Mouse (Mus musculus) forebrain, embryonic 15.5 days (tissue): ENCODE data around the gene Hsfy2. TPM values are rescaled to one million over a fixed set of nuclear protein-coding genes. Genes with fewer than 3 reads are reported as not detected.

ENCODE experiments used
- ATAC-seq: fragments of 200-750 bp; cut with Nextera tagmentation; replicated peaks from 2 replicates; pipeline ENCODE4 v1.8.0; 2017; ENCODE audit warnings: mild to moderate bottlenecking, moderate TSS enrichment, moderate library complexity
- H3K27ac ChIP-seq: fragments of 300-500 bp; sonication (generic); replicated peaks from 2 replicates; pipeline ENCODE4 v1.5.1; 2015; ENCODE audit warnings: mild to moderate bottlenecking, inconsistent platforms
- H3K27me3 ChIP-seq: fragments of 300-500 bp; sonication (generic); 2 replicates; pipeline ENCODE4 v1.6.1; 2015; ENCODE audit warnings: inconsistent platforms
- H3K36me3 ChIP-seq: fragments of 300-500 bp; sonication (generic); 2 replicates; pipeline ENCODE4 v1.6.1; 2015; ENCODE audit warnings: mild to moderate bottlenecking, inconsistent platforms
- H3K4me1 ChIP-seq: fragments of 300-500 bp; sonication (generic); 2 replicates; pipeline ENCODE4 v1.6.1; 2015; ENCODE audit warnings: inconsistent platforms
- H3K4me2 ChIP-seq: fragments of 300-500 bp; sonication (generic); replicated peaks from 2 replicates; pipeline ENCODE4 v1.6.1; 2015; ENCODE audit warnings: mild to moderate bottlenecking, inconsistent platforms
- H3K4me3 ChIP-seq: fragments of 300-500 bp; sonication (generic); 2 replicates; pipeline ENCODE4 v1.5.1; 2015; ENCODE audit warnings: mild to moderate bottlenecking, inconsistent platforms
- H3K9ac ChIP-seq: fragments of 300-500 bp; sonication (generic); replicated peaks from 2 replicates; pipeline ENCODE4 v1.6.1; 2015; ENCODE audit warnings: mild to moderate bottlenecking, inconsistent platforms
- H3K9me3 ChIP-seq: fragments of 300-500 bp; sonication (generic); 2 replicates; pipeline ENCODE4 v1.6.1; 2016; ENCODE audit warnings: inconsistent platforms
- WGBS: fragments of 180-500 bp; shearing (Covaris S2); methylation state at CpG from one replicate; pipeline ENCODE4 v1.1.7; 2015; ENCODE audit warnings: mixed read lengths; 5-methylcytosine and 5-hydroxymethylcytosine counted together
- polyA plus RNA-seq: library from polyadenylated mRNA; unstranded; fragments of >200 nt; fragmentation: Nextera tagmentation; extraction: Ambion mirVana; gene quantifications from 2 replicates; pipeline ENCODE4 v1.2.1, GENCODE M21; 2015

Hsfy2 gene
- polyA plus RNA-seq: not detected in 2 replicates

DNA sequence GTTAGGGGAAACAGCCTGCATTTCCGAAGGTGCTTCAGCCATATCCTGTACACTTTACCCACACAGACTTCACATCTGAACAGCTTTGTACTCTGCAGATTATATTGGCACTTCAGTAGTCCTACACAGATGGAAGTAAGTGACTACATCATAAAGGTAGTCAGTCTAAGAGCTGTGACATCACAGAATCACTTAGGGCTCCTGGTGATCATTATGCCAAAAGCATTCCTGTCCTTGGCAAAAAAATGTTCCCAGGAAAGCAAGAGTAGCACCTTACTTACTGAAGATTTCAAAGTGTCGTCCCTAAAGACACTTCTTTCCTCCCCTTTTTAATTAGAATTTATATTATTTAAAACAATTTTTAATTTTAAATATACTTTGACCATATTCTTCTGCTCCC, at the start of gene Hsfy2:
Gene Hsfy2, minus strand, starts transcription at position 101 of the 400 bp plus-strand sequence.
- Histone ChIP-seq H3K9ac (no peak within 1 kb of the TSS), H3K4me2 (no peak within 1 kb of the TSS), H3K4me3 (no peak within 1 kb of the TSS), H3K9me3 (no peaks in the 10 kb centered on the region), H3K4me1 (no peaks in the 10 kb centered on the region), H3K27ac (no peak within 1 kb of the TSS), H3K36me3 (no peaks in the 10 kb centered on the region), H3K27me3 (no peaks in the 10 kb centered on the region)
- 91% methylated on average over 2 of the region's 2 CpGs for WGBS
- no peak for ATAC-seq

GRCm38 (mm10) chr1:56685053-56685557, 47.9 kb upstream of the Hsfy2 start:
- no peak for ATAC-seq
- Histone ChIP-seq H3K27ac (no peak overlapping the region), H3K4me2 (no peak overlapping the region), H3K4me1 (no peaks in the 10 kb centered on the region), H3K4me3 (no peak overlapping the region), H3K27me3 (no peaks in the 10 kb centered on the region), H3K9me3 (no peaks in the 10 kb centered on the region), H3K36me3 (no peaks in the 10 kb centered on the region), H3K9ac (no peak overlapping the region)
- 93% methylated on average over 1 of the region's 1 CpGs for WGBS

DNA sequence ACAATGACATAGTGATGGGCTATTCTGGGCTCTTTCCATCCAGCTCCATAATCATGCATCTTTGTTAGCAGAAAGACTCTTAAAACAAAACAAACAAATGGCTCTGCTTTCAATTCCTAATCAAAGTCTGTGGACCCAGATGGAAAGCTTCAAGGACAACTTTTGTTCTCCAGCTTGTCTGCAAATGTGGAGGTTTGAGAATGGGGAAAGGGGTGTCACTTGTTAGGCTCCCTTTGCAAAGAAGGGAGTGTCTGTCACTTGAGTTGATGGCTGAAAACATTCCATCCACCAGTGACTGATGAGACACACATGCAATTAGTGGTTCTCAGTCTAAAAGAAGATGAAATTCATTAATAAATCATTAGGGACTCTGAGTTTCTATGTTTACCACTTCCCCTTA, 47.3 kb upstream of the Hsfy2 start:
- Histone ChIP-seq H3K36me3 (no peaks in the 10 kb centered on the region), H3K9ac (no peak overlapping the region), H3K4me3 (no peak overlapping the region), H3K9me3 (no peaks in the 10 kb centered on the region), H3K4me1 (no peaks in the 10 kb centered on the region), H3K27ac (no peak overlapping the region), H3K27me3 (no peaks in the 10 kb centered on the region), H3K4me2 (no peak overlapping the region)
- no peak; the same call in 1 of the 2 replicates for ATAC-seq

- Histone ChIP-seq H3K27ac (no peak overlapping the region), H3K9me3 (no peaks in the 10 kb centered on the region), H3K36me3 (no peaks in the 10 kb centered on the region), H3K4me3 (no peak overlapping the region), H3K9ac (no peak overlapping the region), H3K4me2 (no peak overlapping the region), H3K27me3 (no peaks in the 10 kb centered on the region), H3K4me1 (no peaks in the 10 kb centered on the region)
- WGBS: 96% methylated on average over 2 of the region's 2 CpGs
- ATAC-seq: no peak
These were observed 44.0 kb upstream of the Hsfy2 start for GRCm38 (mm10) chr1:56681258-56681657.

GRCm38 (mm10) chr1:56675253-56675652, 38.0 kb upstream of the Hsfy2 start:
- H3K27me3 ChIP-seq: no peaks in the 10 kb centered on the region
- H3K36me3 ChIP-seq: no peaks in the 10 kb centered on the region
- H3K27ac ChIP-seq: no peak overlapping the region
- no peak overlapping the region for H3K4me3 ChIP-seq
- H3K9me3 ChIP-seq: no peaks in the 10 kb centered on the region
- 46% methylated on average over 2 of the region's 2 CpGs for WGBS
- H3K4me1 ChIP-seq: 0 out of 2 replicates have a peak, but pooled peaks cover 8% of the 10 kb centered on the region
- no peak overlapping the region for H3K9ac ChIP-seq
- no peak for ATAC-seq
- H3K4me2 ChIP-seq: no peak overlapping the region

DNA sequence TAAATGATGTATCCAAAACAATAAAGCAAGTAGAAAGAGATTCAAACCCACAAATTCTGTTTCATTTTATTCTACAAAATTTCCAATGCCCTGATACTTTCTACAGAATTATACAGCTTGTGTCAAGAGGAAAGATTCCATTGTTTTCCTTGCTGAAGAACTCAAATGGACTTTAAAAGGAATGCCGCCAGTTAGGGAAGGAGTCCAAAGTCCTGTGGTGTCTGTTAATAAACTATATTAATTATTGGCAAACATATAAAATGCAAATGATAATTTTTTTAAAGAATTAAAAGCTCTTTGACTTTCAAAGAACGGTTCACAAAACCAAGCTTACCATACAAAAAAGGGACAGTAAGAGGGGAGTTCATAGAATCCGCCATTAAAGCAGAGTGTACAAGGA, 37.4 kb upstream of the Hsfy2 start:
- Histone ChIP-seq H3K27ac (no peak overlapping the region), H3K9me3 (no peaks in the 10 kb centered on the region), H3K4me2 (no peak overlapping the region), H3K9ac (no peak overlapping the region), H3K4me1 (0 out of 2 replicates have a peak, but pooled peaks cover 8% of the 10 kb centered on the region), H3K27me3 (no peaks in the 10 kb centered on the region), H3K4me3 (no peak overlapping the region), H3K36me3 (no peaks in the 10 kb centered on the region)
- ATAC-seq: no peak
- WGBS: 86% methylated on average over 3 of the region's 3 CpGs

GRCm38 (mm10) chr1:56671241-56671945, 34.2 kb upstream of the Hsfy2 start:
- ATAC-seq: 0 out of 2 replicates have a peak, but pooled peaks have one; percentile 11
- 15% methylated on average over 8 of the region's 8 CpGs for WGBS
- Histone ChIP-seq H3K4me3 (no peak overlapping the region), H3K9ac (no peak overlapping the region), H3K27ac (no peak overlapping the region), H3K9me3 (no peaks in the 10 kb centered on the region), H3K27me3 (no peaks in the 10 kb centered on the region), H3K4me2 (no peak overlapping the region), H3K4me1 (0 out of 2 replicates have a peak, but pooled peaks cover 8% of the 10 kb centered on the region), H3K36me3 (no peaks in the 10 kb centered on the region)

DNA sequence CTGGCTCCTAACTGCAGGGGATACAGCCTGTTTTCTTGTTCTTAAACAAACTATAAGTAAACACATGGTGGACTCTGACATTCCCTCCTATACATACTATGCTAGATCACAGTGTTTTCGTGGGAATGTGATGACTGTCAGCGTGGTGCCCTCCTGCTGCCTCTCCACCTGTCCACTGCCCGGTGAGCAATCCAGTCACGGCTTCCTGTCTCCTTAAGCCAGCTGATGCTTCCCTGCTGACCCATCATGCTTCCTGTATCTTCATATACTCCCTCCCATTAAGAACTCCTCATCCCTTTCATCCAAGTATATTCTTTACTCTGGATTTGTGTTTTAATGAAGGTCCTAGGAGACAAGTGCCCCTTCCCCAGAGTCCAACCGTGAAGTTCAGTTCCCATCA, 33.3 kb upstream of the Hsfy2 start:
- Histone ChIP-seq H3K9me3 (no peaks in the 10 kb centered on the region), H3K4me1 (0 out of 2 replicates have a peak, but pooled peaks cover 8% of the 10 kb centered on the region), H3K36me3 (no peaks in the 10 kb centered on the region), H3K27ac (no peak overlapping the region), H3K4me3 (no peak overlapping the region), H3K27me3 (no peaks in the 10 kb centered on the region), H3K4me2 (no peak overlapping the region), H3K9ac (no peak overlapping the region)
- no peak for ATAC-seq
- WGBS: 73% methylated on average over 5 of the region's 5 CpGs

DNA sequence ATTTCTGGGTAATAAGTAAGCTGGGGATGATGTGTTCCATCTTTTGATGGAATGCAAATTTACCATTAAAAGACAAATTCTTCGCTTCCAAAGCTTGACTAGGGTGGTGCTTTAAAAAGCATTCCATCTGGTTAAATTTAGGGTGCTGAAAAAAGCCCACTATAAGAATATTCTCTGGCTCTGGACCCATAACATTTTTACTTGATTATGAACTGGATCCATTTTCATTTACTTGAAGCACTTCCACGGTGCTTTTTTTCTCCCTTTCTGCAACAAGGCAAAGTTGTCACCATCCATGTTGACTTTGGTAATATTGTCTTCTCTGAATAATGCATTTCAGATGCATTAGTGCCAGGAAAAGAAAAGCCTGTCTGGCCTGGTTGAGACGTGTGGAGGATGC, 27.4 kb upstream of the Hsfy2 start:
- no peaks in the 10 kb centered on the region for H3K36me3 ChIP-seq
- H3K4me2 ChIP-seq: no peak overlapping the region
- no peak overlapping the region for H3K4me3 ChIP-seq
- no peak for ATAC-seq
- no peaks in the 10 kb centered on the region for H3K4me1 ChIP-seq
- no peaks in the 10 kb centered on the region for H3K9me3 ChIP-seq
- 83% methylated on average over 3 of the region's 3 CpGs for WGBS
- H3K27ac ChIP-seq: no peak overlapping the region
- H3K9ac ChIP-seq: no peak overlapping the region
- no peaks in the 10 kb centered on the region for H3K27me3 ChIP-seq

DNA sequence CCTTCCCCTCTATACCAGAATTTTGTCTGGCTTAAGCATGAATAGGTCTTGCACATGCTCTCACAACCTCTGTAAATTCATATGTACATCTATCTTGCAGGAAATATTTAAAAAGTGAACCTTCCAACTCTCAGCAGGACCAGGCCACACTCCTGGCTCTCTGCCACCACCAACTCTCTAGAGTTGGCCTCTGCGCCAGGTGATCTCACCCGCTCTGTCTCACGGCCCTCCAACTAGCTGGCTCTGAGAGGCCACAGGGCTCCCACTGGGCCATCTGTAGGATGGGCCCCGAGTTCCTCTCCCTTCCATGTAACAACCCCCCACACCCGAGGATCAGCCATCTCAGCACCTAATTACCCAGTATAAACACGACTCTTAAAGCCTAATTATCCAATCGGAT, 10.4 kb downstream of the Hsfy2 start:
- no peak overlapping the region for H3K27ac ChIP-seq
- H3K4me2 ChIP-seq: no peak overlapping the region
- no peaks in the 10 kb centered on the region for H3K4me1 ChIP-seq
- H3K9me3 ChIP-seq: no peaks in the 10 kb centered on the region
- 73% methylated on average over 7 of the region's 7 CpGs for WGBS
- no peak for ATAC-seq
- no peaks in the 10 kb centered on the region for H3K27me3 ChIP-seq
- H3K9ac ChIP-seq: no peak overlapping the region
- no peak overlapping the region for H3K4me3 ChIP-seq
- no peaks in the 10 kb centered on the region for H3K36me3 ChIP-seq

DNA sequence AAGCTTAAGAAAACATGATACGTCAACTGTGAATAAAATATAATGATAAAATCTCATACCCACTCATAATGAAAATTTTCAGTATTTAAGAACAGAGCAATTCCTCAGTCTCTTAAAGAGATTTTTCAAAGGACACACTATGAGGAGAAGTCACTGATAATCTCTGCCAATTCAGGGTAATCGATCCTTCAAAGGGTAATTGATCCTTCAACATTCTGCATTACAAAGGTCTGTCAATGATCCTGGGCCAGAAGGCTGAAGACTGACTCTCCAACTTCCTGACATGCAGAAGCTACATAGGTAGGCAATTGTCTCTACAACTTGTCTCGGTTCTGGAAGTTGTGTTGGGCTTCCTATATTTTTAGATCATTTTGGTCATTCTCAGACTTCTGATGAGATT, 12.9 kb downstream of the Hsfy2 start:
- H3K36me3 ChIP-seq: no peaks in the 10 kb centered on the region
- no peaks in the 10 kb centered on the region for H3K27me3 ChIP-seq
- H3K4me1 ChIP-seq: no peaks in the 10 kb centered on the region
- ATAC-seq: no peak
- H3K4me2 ChIP-seq: no peak overlapping the region
- H3K9ac ChIP-seq: no peak overlapping the region
- H3K27ac ChIP-seq: no peak overlapping the region
- WGBS: 90% methylated on average over 3 of the region's 3 CpGs
- no peak overlapping the region for H3K4me3 ChIP-seq
- H3K9me3 ChIP-seq: no peaks in the 10 kb centered on the region

- Histone ChIP-seq H3K36me3 (no peaks in the 10 kb centered on the region), H3K27ac (no peak overlapping the region), H3K9ac (no peak overlapping the region)
These were observed 24.9 kb downstream of the Hsfy2 start for GRCm38 (mm10) chr1:56612384-56612783.

More at GRCm38 (mm10) chr1:56612384-56612783, 24.9 kb downstream of the Hsfy2 start:
- no peak for ATAC-seq
- Histone ChIP-seq H3K27me3 (no peaks in the 10 kb centered on the region), H3K4me1 (no peaks in the 10 kb centered on the region), H3K4me2 (no peak overlapping the region), H3K9me3 (no peaks in the 10 kb centered on the region), H3K4me3 (no peak overlapping the region)
- WGBS: 57% methylated on average over 1 of the region's 1 CpGs
